Mouse (Mus musculus): ENCODE measurements at regions not wholly inside any gene's neighbourhood (a gene's known extent, or its start where the extent isn't known, plus 50 kb on each side); places are given as distances from the start of the nearest gene placed in this dataset.

DNA sequence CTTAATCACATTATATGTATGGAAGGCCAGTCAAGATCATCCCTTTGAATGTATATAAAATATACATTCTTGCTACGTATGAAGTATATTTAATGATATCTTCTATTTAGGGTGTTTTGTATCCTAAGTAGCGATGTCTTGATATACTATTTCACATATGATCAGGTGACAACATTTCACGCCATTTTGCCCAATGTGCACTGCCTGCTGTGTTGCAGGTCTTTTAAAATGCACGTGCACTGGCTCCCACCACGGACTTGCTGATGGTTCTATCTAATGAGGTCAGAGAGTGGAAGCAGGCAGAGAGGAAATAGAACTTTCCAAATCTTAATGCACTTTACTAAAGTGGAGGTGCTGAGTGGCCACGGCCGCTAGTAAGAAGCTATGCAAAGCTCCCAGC, 100.8 kb downstream of the A730009L09Rik start:
- TF ChIP-seq CTCF (IDR thresholded peaks at IDR 0.05), result no peak
- TF ChIP-seq EP300 (IDR thresholded peaks at IDR 0.05), result no peak

Measured in lung, postnatal 0 days (tissue).